Mouse (Mus musculus) urinary bladder, adult 2 months (tissue): Measurements from ENCODE around the gene Slc25a20. TPM values are rescaled to one million over a fixed set of nuclear protein-coding genes. Genes with fewer than 3 reads are reported as not detected.

Experiments used
- DNase-seq: peaks from one replicate; pipeline ENCODE4 v3.0.0; 2022; ENCODE audit warnings: low spot score
- polyA plus RNA-seq: library from polyadenylated mRNA; depleted of rRNA; stranded (reverse); fragments of >200 nt; gene quantifications from 2 replicates; pipeline ENCODE4 v1.2.3, GENCODE M21; 2012

Gene Slc25a20
- polyA plus RNA-seq, 1 experiment, result 28.1 TPM

GRCm38 (mm10) chr9:108687181-108687580 lies 25.3 kb downstream of the Slc25a20 start:
- DNase-seq, result no peak

GRCm38 (mm10) chr9:108687686-108688085 lies 25.8 kb downstream of the Slc25a20 start:
- no peak for DNase-seq

GRCm38 (mm10) chr9:108688451-108688850 lies 26.6 kb downstream of the Slc25a20 start:
- DNase-seq, result no peak

GRCm38 (mm10) chr9:108689106-108689505 lies 27.2 kb downstream of the Slc25a20 start, which contains the start of gene Prkar2a:
TSS of gene Prkar2a (plus strand) at chr9:108689314.
- DNase-seq, result no peak

- DNase-seq, result no peak
Measured at GRCm38 (mm10) chr9:108689993-108690392, 28.1 kb downstream of the Slc25a20 start.

- DNase-seq, result no peak
Measured at GRCm38 (mm10) chr9:108690914-108691313, 29.0 kb downstream of the Slc25a20 start.

GRCm38 (mm10) chr9:108691371-108691770 lies 29.5 kb downstream of the Slc25a20 start:
- no peak for DNase-seq

- DNase-seq, result peak; percentile 81
Measured at GRCm38 (mm10) chr9:108691846-108692225, 29.9 kb downstream of the Slc25a20 start.

- peak; percentile 61 for DNase-seq
Measured at GRCm38 (mm10) chr9:108692226-108693041, 30.5 kb downstream of the Slc25a20 start.

GRCm38 (mm10) chr9:108693946-108694345 lies 32.1 kb downstream of the Slc25a20 start:
- no peak for DNase-seq

- DNase-seq, result no peak
Measured at GRCm38 (mm10) chr9:108694533-108694932, 32.6 kb downstream of the Slc25a20 start.

GRCm38 (mm10) chr9:108702476-108702875 lies 40.6 kb downstream of the Slc25a20 start:
- DNase-seq, result no peak

- DNase-seq, result no peak
Measured at GRCm38 (mm10) chr9:108703373-108704110, 41.7 kb downstream of the Slc25a20 start.

GRCm38 (mm10) chr9:108704591-108704990 lies 42.7 kb downstream of the Slc25a20 start:
- no peak for DNase-seq

- DNase-seq, result no peak
Measured at GRCm38 (mm10) chr9:108707212-108707611, 45.3 kb downstream of the Slc25a20 start.

GRCm38 (mm10) chr9:108708833-108709232 lies 46.9 kb downstream of the Slc25a20 start:
- no peak for DNase-seq

GRCm38 (mm10) chr9:108710767-108711166 lies 48.9 kb downstream of the Slc25a20 start:
- no peak for DNase-seq

- no peak for DNase-seq
Measured at GRCm38 (mm10) chr9:108716199-108716598, 54.3 kb downstream of the Slc25a20 start.

- no peak for DNase-seq
Measured at GRCm38 (mm10) chr9:108723751-108724150, 61.9 kb downstream of the Slc25a20 start.

- DNase-seq, result no peak
Measured at GRCm38 (mm10) chr9:108726116-108726515, 64.2 kb downstream of the Slc25a20 start.

GRCm38 (mm10) chr9:108729050-108729449 lies 67.2 kb downstream of the Slc25a20 start:
- DNase-seq, result no peak

GRCm38 (mm10) chr9:108732462-108732861 lies 70.6 kb downstream of the Slc25a20 start:
- no peak for DNase-seq
